28 mouse cellular contexts compared by ENCODE assay signal in genomic region chr16:55843919-55844318, GRCm38 (mm10).
"Had no signal": no experiment of that assay in that cellular context is flagged by ENCODE, and none has a peak within 500 bp of the region (broad histone marks: within the 10 kb centered on the region; RNA-seq: fewer than 3 reads in every experiment).

No protein-coding gene starts in this region.

- H3K4me2 ChIP-seq: embryonic facial prominence, embryonic 12.5 days; embryonic facial prominence, embryonic 13.5 days; embryonic facial prominence, embryonic 15.5 days; forebrain, embryonic 12.5 days; forebrain, embryonic 13.5 days; forebrain, embryonic 15.5 days had no signal

- H3K9me3 ChIP-seq: embryonic facial prominence, embryonic 10.5 days; embryonic facial prominence, embryonic 15.5 days; forebrain, embryonic 10.5 days; forebrain, embryonic 12.5 days; forebrain, embryonic 15.5 days had no signal

- H3K4me3 ChIP-seq: embryonic facial prominence, embryonic 10.5 days; embryonic facial prominence, embryonic 12.5 days; embryonic facial prominence, embryonic 13.5 days; embryonic facial prominence, embryonic 15.5 days; erythroblast, embryonic 14.5 days; forebrain, embryonic 10.5 days; forebrain, embryonic 12.5 days; forebrain, embryonic 13.5 days; forebrain, embryonic 15.5 days; gastrocnemius, adult 2 months; heart, adult 2 months had no signal

- H3K4me1 ChIP-seq: embryonic facial prominence, embryonic 12.5 days; embryonic facial prominence, embryonic 13.5 days; embryonic facial prominence, embryonic 15.5 days had no signal

- ATAC-seq: forebrain, embryonic 13.5 days; forebrain, embryonic 14.5 days; forebrain, embryonic 15.5 days; forebrain, embryonic 16.5 days; forebrain, postnatal 0 days had no signal

- H3K9ac ChIP-seq: embryonic facial prominence, embryonic 12.5 days; embryonic facial prominence, embryonic 13.5 days; embryonic facial prominence, embryonic 15.5 days; forebrain, embryonic 12.5 days; forebrain, embryonic 13.5 days; forebrain, embryonic 15.5 days; forebrain, postnatal 0 days had no signal

- H3K27me3 ChIP-seq: embryonic facial prominence, embryonic 12.5 days; embryonic facial prominence, embryonic 13.5 days; embryonic facial prominence, embryonic 15.5 days; forebrain, embryonic 12.5 days; forebrain, embryonic 13.5 days; forebrain, embryonic 15.5 days had no signal

- DNase-seq: cerebellum, adult 2 months; cerebellum, adult 8-10 months; cerebellum, adult 9-10 months; cerebellum, adult 9-11 months; cerebellum, postnatal 10 days; cerebellum, postnatal 14 days; cerebellum, postnatal 25 days; cerebellum, postnatal 36 days; embryo, embryonic 11 days; forebrain, postnatal 0 days; gastrocnemius, adult 2 months; gastrocnemius, postnatal 10 days; gastrocnemius, postnatal 14 days; gastrocnemius, postnatal 25 days; gastrocnemius, postnatal 36 days; heart, adult 18-20 months; heart, adult 2 months had no signal

- H3K27ac ChIP-seq: embryonic facial prominence, embryonic 10.5 days; embryonic facial prominence, embryonic 12.5 days; embryonic facial prominence, embryonic 13.5 days; embryonic facial prominence, embryonic 15.5 days; forebrain, embryonic 10.5 days; forebrain, embryonic 12.5 days; forebrain, embryonic 13.5 days; forebrain, embryonic 15.5 days; gastrocnemius, adult 2 months; heart, adult 2 months had no signal
